Mouse (Mus musculus) midbrain, embryonic 15.5 days (tissue): ENCODE data around the gene Elmsan1. TPM values are rescaled to one million over a fixed set of nuclear protein-coding genes. Genes with fewer than 3 reads are reported as not detected.
A peak's percentile ranks its signal among the peaks of the same experiment; 100 is the strongest.

Source experiments
- ATAC-seq: fragments of 200-750 bp; cut with Nextera tagmentation; replicated peaks from 2 replicates; pipeline ENCODE4 v1.8.0; 2017; ENCODE audit warnings: moderate TSS enrichment
- H3K27ac ChIP-seq: fragments of 300-500 bp; sonication (generic); 2 replicates; pipeline ENCODE4 v1.5.1; 2015; ENCODE audit warnings: mild to moderate bottlenecking, inconsistent platforms
- H3K27me3 ChIP-seq: fragments of 300-500 bp; sonication (generic); replicated peaks from 2 replicates; pipeline ENCODE4 v1.6.1; 2015; ENCODE audit warnings: inconsistent platforms
- H3K36me3 ChIP-seq: fragments of 300-500 bp; sonication (generic); replicated peaks from 2 replicates; pipeline ENCODE4 v1.6.1; 2015; ENCODE audit warnings: inconsistent platforms
- H3K4me1 ChIP-seq: fragments of 300-500 bp; sonication (generic); 2 replicates; pipeline ENCODE4 v1.6.1; 2015; ENCODE audit warnings: inconsistent platforms
- H3K4me2 ChIP-seq: fragments of 300-500 bp; sonication (generic); 2 replicates; pipeline ENCODE4 v1.6.1; 2015; ENCODE audit warnings: inconsistent platforms, mild to moderate bottlenecking, moderate library complexity
- H3K4me3 ChIP-seq: fragments of 300-500 bp; sonication (generic); 2 replicates; pipeline ENCODE4 v1.5.1; 2015; ENCODE audit warnings: mild to moderate bottlenecking, inconsistent platforms
- H3K9ac ChIP-seq: fragments of 300-500 bp; sonication (generic); 2 replicates; pipeline ENCODE4 v1.6.1; 2015; ENCODE audit warnings: mild to moderate bottlenecking, inconsistent platforms
- H3K9me3 ChIP-seq: fragments of 300-500 bp; sonication (generic); 2 replicates; pipeline ENCODE4 v1.6.1; 2016; ENCODE audit warnings: inconsistent platforms
- WGBS: fragments of 180-500 bp; shearing (Covaris S2); methylation state at CpG from one replicate; pipeline ENCODE4 v1.1.7; 2015; ENCODE audit warnings: mixed read lengths; 5-methylcytosine and 5-hydroxymethylcytosine counted together
- polyA plus RNA-seq: library from polyadenylated mRNA; unstranded; fragments of >200 nt; fragmentation: Nextera tagmentation; extraction: Ambion mirVana; gene quantifications from 2 replicates; pipeline ENCODE4 v1.2.1, GENCODE M21; 2015

Gene Elmsan1
- polyA plus RNA-seq, 1 experiment from 2014 or later = 4.4 TPM

DNA sequence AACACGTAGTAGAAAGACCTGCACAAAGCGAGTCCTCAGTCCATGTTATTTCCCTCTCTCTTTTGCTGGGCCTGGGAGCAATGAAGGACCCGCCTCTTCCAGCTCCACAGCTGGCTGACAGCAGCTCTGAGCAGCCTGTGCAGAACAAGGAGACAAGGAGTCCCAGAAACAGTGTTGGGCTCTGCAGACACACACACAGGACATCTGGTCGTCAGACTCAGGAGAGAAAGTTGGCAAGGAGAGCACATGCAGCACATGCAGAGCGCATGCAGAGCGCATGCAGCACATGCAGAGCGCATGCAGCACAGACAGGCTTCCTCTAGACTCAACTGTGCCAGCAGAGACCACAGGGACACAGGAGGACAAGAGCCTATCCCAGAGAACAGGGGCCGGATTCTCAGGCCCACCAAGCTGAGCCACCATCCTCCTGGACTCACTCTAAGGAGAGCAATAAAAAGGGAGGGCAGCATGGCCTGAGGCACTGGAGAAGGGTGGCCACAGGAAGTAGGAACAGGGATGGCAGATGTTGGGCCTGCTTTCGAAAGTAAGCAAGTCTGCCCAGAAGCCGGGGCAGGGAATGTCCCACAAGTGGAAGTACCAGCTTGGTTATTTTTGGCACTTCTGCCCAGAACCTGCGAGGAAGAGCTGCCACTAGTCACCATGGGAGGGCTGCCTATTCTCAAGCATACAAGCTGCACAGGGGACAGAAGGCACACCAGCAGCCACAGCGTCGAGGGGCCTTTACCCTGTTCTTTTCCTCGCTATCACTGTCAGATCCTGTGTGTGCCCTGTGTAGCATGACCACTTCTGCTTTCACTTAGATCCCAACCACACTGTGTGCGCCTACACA lies 30.7 kb downstream of the Elmsan1 start:
- no peak for ATAC-seq
- H3K4me1 ChIP-seq = peaks cover 49% of the 10 kb centered on the region
- H3K27ac ChIP-seq = peak overlapping the region; percentile 6; the same call in 1 of the 2 replicates
- no peak overlapping the region for H3K4me3 ChIP-seq
- H3K4me2 ChIP-seq = no peak overlapping the region
- H3K9me3 ChIP-seq = no peaks in the 10 kb centered on the region
- H3K36me3 ChIP-seq = no peaks in the 10 kb centered on the region
- H3K9ac ChIP-seq = no peak overlapping the region
- WGBS = 77% methylated on average over 15 of the region's 15 CpGs
- H3K27me3 ChIP-seq = no peaks in the 10 kb centered on the region

DNA sequence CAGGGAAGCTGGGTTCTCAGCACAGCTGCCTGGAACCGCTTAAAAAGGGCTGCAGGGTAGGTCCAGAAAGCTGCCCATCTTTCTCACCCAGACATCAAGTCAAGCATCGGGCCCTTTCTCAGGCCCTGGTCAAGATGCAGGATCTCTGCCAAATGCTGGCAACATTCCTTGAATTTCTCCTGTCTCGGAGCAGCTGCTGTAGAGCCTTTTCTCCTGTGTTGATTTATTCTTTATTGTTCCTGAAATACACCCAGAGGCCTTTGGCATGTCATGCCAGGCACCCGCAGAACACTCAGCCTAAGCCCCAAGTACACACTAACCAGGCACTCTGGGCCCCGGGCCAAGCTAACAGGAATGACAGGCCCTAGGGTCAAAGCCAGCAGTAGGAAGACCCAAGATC lies 31.7 kb downstream of the Elmsan1 start:
- H3K27me3 ChIP-seq = no peaks in the 10 kb centered on the region
- H3K9me3 ChIP-seq = no peaks in the 10 kb centered on the region

DNA sequence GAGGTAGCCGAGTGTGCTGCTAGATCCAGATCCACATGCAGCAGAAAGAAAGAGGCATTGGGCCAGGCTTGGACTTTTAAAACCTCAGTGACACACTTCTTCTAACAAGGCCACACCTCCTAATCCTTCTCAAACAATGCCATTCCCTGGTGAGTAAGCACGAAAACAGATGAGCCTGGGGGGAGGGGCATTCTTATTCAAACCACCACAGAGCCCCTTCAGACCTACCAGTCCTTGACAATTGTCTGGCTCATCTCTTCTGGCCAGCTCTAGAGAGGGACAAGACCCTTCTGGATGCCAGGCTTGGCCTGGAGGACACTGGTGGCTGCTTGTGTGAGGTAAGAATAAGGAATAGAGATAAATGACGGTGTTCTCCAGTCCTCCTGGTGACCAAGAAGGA lies 32.1 kb downstream of the Elmsan1 start:
- no peak overlapping the region for H3K9ac ChIP-seq
- WGBS = 54% methylated on average over 3 of the region's 3 CpGs
- 0 out of 2 replicates have a peak overlapping the region, but pooled peaks have one; percentile 20 for H3K27ac ChIP-seq
- H3K27me3 ChIP-seq = no peaks in the 10 kb centered on the region
- H3K4me3 ChIP-seq = no peak overlapping the region
- no peak overlapping the region for H3K4me2 ChIP-seq
- no peak for ATAC-seq
- H3K36me3 ChIP-seq = no peaks in the 10 kb centered on the region
- H3K9me3 ChIP-seq = no peaks in the 10 kb centered on the region
- H3K4me1 ChIP-seq = peaks cover 42% of the 10 kb centered on the region

More for the DNA sequence above, 31.7 kb downstream of the Elmsan1 start:
- 71% methylated on average over 5 of the region's 5 CpGs for WGBS
- H3K9ac ChIP-seq = no peak overlapping the region
- H3K27ac ChIP-seq = 0 out of 2 replicates have a peak overlapping the region, but pooled peaks have one; percentile 20
- H3K36me3 ChIP-seq = no peaks in the 10 kb centered on the region
- no peak overlapping the region for H3K4me2 ChIP-seq
- ATAC-seq = no peak
- no peak overlapping the region for H3K4me3 ChIP-seq
- peaks cover 42% of the 10 kb centered on the region for H3K4me1 ChIP-seq

DNA sequence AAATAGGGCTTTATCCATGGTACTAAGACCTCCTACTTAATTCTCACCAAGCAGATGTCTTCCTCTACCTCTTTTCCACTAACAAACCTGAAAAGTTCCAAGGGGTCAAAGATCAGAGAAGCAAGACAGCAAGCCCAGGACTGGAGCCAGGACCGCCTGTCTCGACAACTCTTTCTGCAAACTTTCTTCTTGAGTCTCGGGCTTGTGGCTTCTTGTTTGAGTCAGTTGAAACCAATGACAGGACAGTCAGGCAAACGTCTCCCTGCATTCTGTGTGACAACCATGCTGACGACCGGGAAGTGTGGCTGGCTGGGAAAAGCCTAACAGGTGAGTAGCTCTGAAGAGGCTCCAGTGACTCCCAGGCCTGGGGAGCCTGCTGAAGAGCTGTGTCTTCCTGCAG lies 33.1 kb downstream of the Elmsan1 start:
- H3K4me2 ChIP-seq = no peak overlapping the region
- H3K36me3 ChIP-seq = no peaks in the 10 kb centered on the region
- H3K4me3 ChIP-seq = no peak overlapping the region
- WGBS = 72% methylated on average over 6 of the region's 6 CpGs
- ATAC-seq = no peak
- no peaks in the 10 kb centered on the region for H3K9me3 ChIP-seq
- no peaks in the 10 kb centered on the region for H3K27me3 ChIP-seq
- no peak overlapping the region for H3K9ac ChIP-seq
- no peak overlapping the region for H3K27ac ChIP-seq
- peaks cover 42% of the 10 kb centered on the region for H3K4me1 ChIP-seq

GRCm38 (mm10) chr12:84184979-84185378 lies 33.7 kb downstream of the Elmsan1 start:
- Histone ChIP-seq H3K9me3 (no peaks in the 10 kb centered on the region), H3K27me3 (no peaks in the 10 kb centered on the region), H3K9ac (no peak overlapping the region), H3K4me2 (no peak overlapping the region), H3K4me3 (no peak overlapping the region), H3K36me3 (no peaks in the 10 kb centered on the region), H3K27ac (no peak overlapping the region), H3K4me1 (peaks cover 43% of the 10 kb centered on the region)
- 72% methylated on average over 5 of the region's 5 CpGs for WGBS
- no peak for ATAC-seq

DNA sequence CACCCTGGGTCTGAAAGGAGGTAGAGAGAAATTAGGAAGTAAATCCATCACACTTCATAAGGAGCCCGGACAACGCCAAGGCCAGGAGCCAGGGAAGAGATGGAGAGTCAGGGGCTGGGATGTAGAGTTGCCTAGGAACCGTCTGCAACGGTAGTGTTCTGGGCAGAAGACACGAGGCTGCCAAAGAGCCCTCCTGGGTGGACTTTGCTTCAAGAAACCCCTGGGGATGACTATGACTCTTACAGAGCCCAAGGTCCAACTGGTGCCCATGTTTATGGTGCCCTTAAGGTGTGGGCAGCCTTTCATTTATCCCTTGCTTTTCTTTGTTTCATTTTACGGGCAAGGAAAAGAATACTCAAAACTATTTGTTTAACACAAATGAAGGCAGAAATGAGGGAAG lies 36.7 kb downstream of the Elmsan1 start:
- no peak for ATAC-seq
- Histone ChIP-seq H3K4me3 (no peak overlapping the region), H3K36me3 (no peaks in the 10 kb centered on the region), H3K9me3 (no peaks in the 10 kb centered on the region), H3K9ac (no peak overlapping the region), H3K27ac (no peak overlapping the region), H3K27me3 (no peaks in the 10 kb centered on the region), H3K4me1 (peaks cover 35% of the 10 kb centered on the region), H3K4me2 (no peak overlapping the region)
- 63% methylated on average over 6 of the region's 6 CpGs for WGBS

DNA sequence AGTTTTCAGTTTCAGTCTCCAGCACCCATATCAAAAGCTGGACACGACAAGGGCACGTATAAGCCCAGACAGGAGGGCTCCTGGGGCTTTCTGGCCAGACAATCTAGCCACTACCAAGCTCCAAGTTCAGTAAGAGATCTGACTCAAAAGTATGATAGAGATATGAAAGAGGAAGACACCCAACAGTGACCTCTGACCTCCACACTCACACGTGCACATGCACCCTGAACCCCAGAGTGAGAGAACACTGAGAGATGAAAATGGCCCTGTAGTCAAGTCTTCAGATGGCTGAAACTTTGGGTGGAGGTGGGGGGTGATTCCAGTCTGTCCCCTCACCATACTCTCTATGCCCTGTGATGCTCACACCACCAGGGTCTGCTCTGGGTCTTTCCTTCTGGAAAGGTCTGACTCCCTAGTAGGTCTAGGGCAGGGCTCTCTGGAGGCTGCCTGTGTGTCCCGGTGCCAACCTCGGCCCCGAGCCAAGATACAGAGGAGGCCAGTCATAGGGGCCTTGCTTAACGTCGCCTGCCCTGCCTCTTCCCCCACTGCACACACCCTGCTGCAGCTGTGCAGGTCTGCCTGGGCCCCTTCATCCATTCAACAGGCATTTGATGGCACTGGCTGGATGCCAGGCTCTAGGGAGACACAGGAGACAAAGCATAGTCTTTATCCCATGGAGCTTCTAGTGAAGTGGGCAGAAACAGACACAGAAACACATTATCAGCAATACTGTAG lies 37.8 kb downstream of the Elmsan1 start:
- no peaks in the 10 kb centered on the region for H3K36me3 ChIP-seq

DNA sequence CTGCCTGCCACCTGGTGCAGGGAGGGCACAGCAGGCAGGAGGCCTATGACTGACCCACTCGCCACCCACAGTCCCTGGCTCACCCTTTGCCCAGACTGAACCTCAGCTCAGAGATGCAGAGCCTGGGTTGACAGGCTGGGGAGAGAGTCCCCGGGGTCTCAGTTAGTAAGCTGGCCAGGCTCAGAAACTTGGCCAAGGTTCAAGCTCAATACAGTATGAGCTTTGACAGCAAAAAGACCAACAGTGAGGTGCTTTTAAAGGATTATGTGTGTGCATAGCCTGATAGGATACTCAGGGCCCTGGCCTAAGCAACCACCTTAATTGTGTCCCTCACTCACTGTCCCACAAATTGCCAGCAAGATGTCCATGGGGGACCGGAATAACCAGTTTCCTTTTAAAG lies 38.6 kb downstream of the Elmsan1 start:
- ATAC-seq = no peak
- H3K27ac ChIP-seq = peak overlapping the region; percentile 18; the same call in 1 of the 2 replicates
- 65% methylated on average over 3 of the region's 3 CpGs for WGBS
- no peaks in the 10 kb centered on the region for H3K36me3 ChIP-seq
- H3K4me1 ChIP-seq = peaks cover 54% of the 10 kb centered on the region
- no peak overlapping the region for H3K4me3 ChIP-seq
- H3K27me3 ChIP-seq = no peaks in the 10 kb centered on the region
- no peak overlapping the region for H3K9ac ChIP-seq
- H3K9me3 ChIP-seq = no peaks in the 10 kb centered on the region
- no peak overlapping the region for H3K4me2 ChIP-seq

More for the DNA sequence above, 37.8 kb downstream of the Elmsan1 start:
- 44% methylated on average over 8 of the region's 8 CpGs for WGBS
- Histone ChIP-seq H3K4me3 (no peak overlapping the region), H3K4me1 (peaks cover 46% of the 10 kb centered on the region), H3K9ac (no peak overlapping the region), H3K27ac (peak overlapping the region; percentile 18; the same call in 1 of the 2 replicates), H3K9me3 (no peaks in the 10 kb centered on the region), H3K27me3 (no peaks in the 10 kb centered on the region), H3K4me2 (no peak overlapping the region)
- ATAC-seq = peak; percentile 77

DNA sequence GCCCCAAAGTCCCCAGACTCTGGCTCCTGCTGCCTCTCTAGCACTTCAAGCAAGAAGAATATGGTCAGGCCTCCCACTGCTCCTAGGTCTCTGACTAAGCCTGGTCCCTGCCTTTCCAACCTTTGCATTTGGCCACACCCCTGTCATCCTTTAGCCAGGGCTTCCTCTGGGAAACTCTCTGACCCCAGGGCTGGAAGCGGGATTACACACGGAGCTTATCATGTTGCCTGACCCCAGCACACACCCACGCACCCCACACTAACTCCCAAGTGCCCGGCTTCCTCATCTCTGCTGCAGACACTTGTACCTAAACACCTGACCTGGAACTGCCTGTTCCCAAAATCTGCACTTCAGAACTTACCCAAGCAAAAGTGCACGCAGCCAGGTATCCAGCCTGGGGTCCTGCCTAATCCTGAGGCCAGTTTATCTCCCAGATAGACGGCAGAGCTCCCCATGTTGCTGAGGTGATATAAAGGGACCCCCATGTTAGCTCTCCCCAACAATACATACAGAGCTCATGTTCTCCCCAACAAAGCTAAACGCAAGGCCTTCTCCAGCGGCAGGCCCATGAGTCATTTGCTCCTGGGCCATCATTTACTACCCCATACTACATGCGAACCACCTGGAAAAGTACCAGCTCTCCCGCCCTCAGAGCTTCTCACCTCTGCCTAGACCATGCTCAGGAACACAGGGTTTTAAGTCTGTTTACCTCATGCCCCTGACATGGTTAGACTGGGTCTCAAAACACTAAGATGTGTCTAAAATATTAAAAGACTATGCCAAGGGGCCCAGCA lies 39.8 kb downstream of the Elmsan1 start:
- no peak for ATAC-seq
- H3K9me3 ChIP-seq = no peaks in the 10 kb centered on the region
- no peaks in the 10 kb centered on the region for H3K27me3 ChIP-seq
- no peak overlapping the region for H3K4me3 ChIP-seq
- H3K4me2 ChIP-seq = no peak overlapping the region
- no peak overlapping the region for H3K9ac ChIP-seq
- 72% methylated on average over 10 of the region's 10 CpGs for WGBS
- no peaks in the 10 kb centered on the region for H3K36me3 ChIP-seq
- no peak overlapping the region for H3K27ac ChIP-seq
- peaks cover 59% of the 10 kb centered on the region for H3K4me1 ChIP-seq

GRCm38 (mm10) chr12:84178052-84178451 lies 40.6 kb downstream of the Elmsan1 start:
- H3K4me1 ChIP-seq = peaks cover 59% of the 10 kb centered on the region
- WGBS = 66% methylated on average over 1 of the region's 1 CpGs

GRCm38 (mm10) chr12:84176886-84177765 lies 41.6 kb downstream of the Elmsan1 start:
- Histone ChIP-seq H3K9me3 (no peaks in the 10 kb centered on the region), H3K4me2 (peak overlapping the region; percentile 59), H3K36me3 (no peaks in the 10 kb centered on the region), H3K27ac (peak overlapping the region; percentile 90), H3K4me3 (no peak overlapping the region), H3K9ac (no peak overlapping the region), H3K27me3 (no peaks in the 10 kb centered on the region), H3K4me1 (peaks cover 59% of the 10 kb centered on the region)
- ATAC-seq = no peak
- WGBS = 44% methylated on average over 6 of the region's 6 CpGs

More at GRCm38 (mm10) chr12:84178052-84178451, 40.6 kb downstream of the Elmsan1 start:
- H3K4me2 ChIP-seq = no peak overlapping the region
- H3K9ac ChIP-seq = no peak overlapping the region
- H3K4me3 ChIP-seq = no peak overlapping the region
- H3K36me3 ChIP-seq = no peaks in the 10 kb centered on the region
- H3K27ac ChIP-seq = no peak overlapping the region
- H3K27me3 ChIP-seq = no peaks in the 10 kb centered on the region
- no peak for ATAC-seq
- H3K9me3 ChIP-seq = no peaks in the 10 kb centered on the region
